ENCODE assay signal across 8 mouse cellular contexts in genomic region chr10:89872501-89873145, GRCm38 (mm10). TPM values are rescaled to one million over a fixed set of nuclear protein-coding genes. Genes with fewer than 3 reads are reported as not detected.
DNase-seq lines count a peak whose midpoint lies in the region; ATAC-seq and TF ChIP-seq lines count a peak whose summit lies in the region.

No protein-coding gene starts in this region.

- WGBS in embryonic facial prominence, embryonic 12.5 days, result under 1% methylated on average over 22 of the region's 56 CpGs
- WGBS in hindbrain, embryonic 11.5 days, result 2% methylated on average over 11 of the region's 56 CpGs
- 2% methylated on average over 24 of the region's 56 CpGs for WGBS in small intestine, adult 2 months

- no peaks in the 10 kb centered on the region for H3K9me3 ChIP-seq in embryonic facial prominence, embryonic 12.5 days
- H3K9me3 ChIP-seq in hindbrain, embryonic 11.5 days (ENCODE audit: control insufficient read depth, low read length), result no peaks in the 10 kb centered on the region

- no peaks in the 10 kb centered on the region for H3K36me3 ChIP-seq in embryonic facial prominence, embryonic 12.5 days
- H3K36me3 ChIP-seq in hindbrain, embryonic 11.5 days (ENCODE audit: control insufficient read depth, insufficient read depth, low read length), result no peaks in the 10 kb centered on the region
- H3K36me3 ChIP-seq in small intestine, adult 2 months (ENCODE audit: control insufficient read depth, insufficient read depth, low read length), result no peaks in the 10 kb centered on the region

- peak; percentile 86 for ATAC-seq in embryonic facial prominence, embryonic 12.5 days (ENCODE audit: insufficient number of reproducible peaks, insufficient read depth, low FRiP score, low TSS enrichment)
- peak; percentile 88 for ATAC-seq in hindbrain, embryonic 11.5 days (ENCODE audit: low FRiP score)
- ATAC-seq in megakaryocyte, adult 5-6 weeks (ENCODE audit: poor library complexity, severe bottlenecking), result 0 out of 2 replicates have a peak, but pooled peaks have one; percentile 15

- H3K4me3 ChIP-seq in embryonic facial prominence, embryonic 12.5 days, result peak overlapping the region; percentile 61
- peak overlapping the region; percentile 75 for H3K4me3 ChIP-seq in hindbrain, embryonic 11.5 days (ENCODE audit: low read depth, low read length)
- peak overlapping the region; percentile 58 for H3K4me3 ChIP-seq in small intestine, adult 2 months (ENCODE audit: low read depth, low read length)

- TF ChIP-seq CTCF in small intestine, adult 2 months (IDR thresholded peaks at IDR 0.05; ENCODE audit: extremely low read depth, insufficient read length, insufficient replicate concordance, low read depth, low read length), result no peak

- H3K4me2 ChIP-seq in embryonic facial prominence, embryonic 12.5 days (replicated peaks), result peak overlapping the region; percentile 96
- peak overlapping the region; percentile 86 for H3K4me2 ChIP-seq in hindbrain, embryonic 11.5 days (replicated peaks; ENCODE audit: low read depth, low read length)

- H3K27ac ChIP-seq in embryonic facial prominence, embryonic 12.5 days, result no peak overlapping the region
- H3K27ac ChIP-seq in hindbrain, embryonic 11.5 days (ENCODE audit: low read depth, low read length), result peak overlapping the region; percentile 77
- H3K27ac ChIP-seq in small intestine, adult 2 months (ENCODE audit: insufficient read depth, low read depth, low read length), result no peak overlapping the region

- no peak for TF ChIP-seq POLR2A in small intestine, adult 2 months (IDR thresholded peaks at IDR 0.05; ENCODE audit: low read depth, low read length)

- peak; percentile 3 for DNase-seq in heart, adult 8-10 months (ENCODE audit: low spot score)
- DNase-seq in heart, postnatal 4 days, result no peak
- peak; percentile 72 for DNase-seq in hindbrain, embryonic 11.5 days (ENCODE audit: low spot score)
- DNase-seq in layer of hippocampus, postnatal 36 days, result peak; percentile 26 to 38
- DNase-seq in urinary bladder, adult 2 months (ENCODE audit: low spot score), result no peak

- H3K9ac ChIP-seq in embryonic facial prominence, embryonic 12.5 days, result peak overlapping the region; percentile 28; the same call in 1 of the 2 replicates
- peak overlapping the region; percentile 72 for H3K9ac ChIP-seq in hindbrain, embryonic 11.5 days (ENCODE audit: low read depth, low read length)

- peaks cover 9% of the 10 kb centered on the region; the same call in 1 of the 2 replicates for H3K4me1 ChIP-seq in embryonic facial prominence, embryonic 12.5 days
- H3K4me1 ChIP-seq in hindbrain, embryonic 11.5 days (replicated peaks; ENCODE audit: control insufficient read depth, insufficient read depth, low read length), result no peaks in the 10 kb centered on the region
- peaks cover 5% of the 10 kb centered on the region; the same call in 1 of the 2 replicates for H3K4me1 ChIP-seq in small intestine, adult 2 months (ENCODE audit: control insufficient read depth, insufficient read depth, insufficient read length, low read length)

- H3K27me3 ChIP-seq in embryonic facial prominence, embryonic 12.5 days, result peaks cover 14% of the 10 kb centered on the region
- H3K27me3 ChIP-seq in hindbrain, embryonic 11.5 days (ENCODE audit: control insufficient read depth, insufficient read depth, low read length), result no peaks in the 10 kb centered on the region
- peaks cover 13% of the 10 kb centered on the region for H3K27me3 ChIP-seq in small intestine, adult 2 months (ENCODE audit: control insufficient read depth, insufficient read depth, low read length)

RNA-seq across cellular contexts. Expression of gene Anks1b, which starts 0.7 kb away (rescaled TPM):
- total RNA-seq in heart, adult 8-10 months (2022), result 1 to 10 TPM in 1 of 4 experiments, under 1 TPM in 3; 0.37 to 2.1 (median 0.71) TPM
- total RNA-seq in heart, postnatal 4 days (2021), result under 1 TPM; 0.10 to 0.14 TPM
- 2.1 and 2.8 TPM in 2 replicates for polyA plus RNA-seq in embryonic facial prominence, embryonic 12.5 days (2016; fragmentation: Nextera tagmentation; extraction: Ambion mirVana)
- 10.6 and 13.0 TPM in 2 replicates for polyA plus RNA-seq in hindbrain, embryonic 11.5 days (2014; fragmentation: Nextera tagmentation; extraction: Ambion mirVana)
- 100 to 1,000 TPM; 492 to 532 TPM for total RNA-seq in layer of hippocampus, postnatal 36 days (2021)
- not detected in 2 replicates for total RNA-seq in megakaryocyte, adult 5-6 weeks (2015)
- total RNA-seq in megakaryocyte, adult 5-6 weeks (2017), result not detected in 2 replicates
- 0.03 and 0.10 TPM in 2 replicates for polyA plus RNA-seq in small intestine, adult 2 months (2012; rRNA removed)
- 0.16 and 0.29 TPM in 2 replicates for polyA plus RNA-seq in urinary bladder, adult 2 months (2012; rRNA removed)

Comparison
In these comparisons a context has a peak if more than half of its experiments do, and no peak if none do; other contexts are left out.
1. DNase-seq: peak in heart, adult 8-10 months (single experiment), hindbrain, embryonic 11.5 days (single experiment) and layer of hippocampus, postnatal 36 days (2 of 2); none in heart, postnatal 4 days (single experiment) and urinary bladder, adult 2 months (single experiment).
2. ATAC-seq: peak in every context shown above with its lines; median percentile 88 in hindbrain, embryonic 11.5 days; 86 in embryonic facial prominence, embryonic 12.5 days; 15 in megakaryocyte, adult 5-6 weeks.
3. RNA of gene Anks1b, which starts 0.7 kb away (total RNA-seq): 492 to 532 TPM in layer of hippocampus, postnatal 36 days; 0.37 to 2.1 TPM in heart, adult 8-10 months, 0.10 to 0.14 TPM in heart, postnatal 4 days and not detected in megakaryocyte, adult 5-6 weeks; every median in the first group is over 100 times any median in the second.
4. Peak in every context shown above with its lines, with median percentiles within 50 percentile points of each other: H3K4me3 ChIP-seq.